Mouse (Mus musculus) myocyte (in vitro differentiated cells): ENCODE measurements around the gene Trim5. TPM values are rescaled to one million over a fixed set of nuclear protein-coding genes. Genes with fewer than 3 reads are reported as not detected.
"Not testable (repeated sequence)": the region's sequence is repeated elsewhere in the genome, so short reads cannot be mapped to it uniquely, and the experiment has no call there.

Experiments
- H3K27me3 ChIP-seq: one replicate; pipeline ENCODE4 v1.6.1; 2011; ENCODE audit not compliant: control insufficient read depth, insufficient read depth, insufficient read length
- H3K36me3 ChIP-seq: one replicate; pipeline ENCODE4 v1.6.1; 2011; ENCODE audit not compliant: control insufficient read depth, insufficient read depth
- H3K4me2 ChIP-seq: one replicate; pipeline ENCODE4 v1.6.1; 2011; ENCODE audit warnings: low read depth, control low read depth
- H3K4me3 ChIP-seq: one replicate; pipeline ENCODE4 v1.5.1; 2011; ENCODE audit warnings: mild to moderate bottlenecking, control low read depth, moderate library complexity
- H3K79me2 ChIP-seq: one replicate; pipeline ENCODE4 v1.6.1; 2011; ENCODE audit not compliant: control insufficient read depth, insufficient read depth
- H3ac ChIP-seq: one replicate; pipeline ENCODE4 v1.6.1; 2011; ENCODE audit not compliant: control insufficient read depth, insufficient read length
- CEBPB ChIP-seq: IDR thresholded peaks from 2 replicates; pipeline ENCODE4 v1.6.1; 2011; ENCODE audit warnings: mild to moderate bottlenecking, moderate library complexity; ENCODE audit not compliant: poor library complexity, insufficient read depth, severe bottlenecking
- E2F4 ChIP-seq: IDR thresholded peaks from one replicate; pipeline ENCODE4 v1.6.1; 2011; ENCODE audit warnings: mild to moderate bottlenecking, control low read depth, moderate library complexity; ENCODE audit not compliant: insufficient read depth
- MAX ChIP-seq: IDR thresholded peaks from one replicate; pipeline ENCODE4 v1.6.1; 2011; ENCODE audit warnings: low read depth, mild to moderate bottlenecking, control low read depth
- MYOD1 ChIP-seq, 3 experiments: IDR thresholded peaks; one replicate each; pipeline ENCODE4 v1.6.1; 2011; ENCODE audit warnings: control low read depth in 2 of 3, low read depth in 2 of 3, mild to moderate bottlenecking in 2 of 3, moderate library complexity in 1 of 3; ENCODE audit not compliant: insufficient read length in 2 of 3, control insufficient read depth in 1 of 3
- MYOG ChIP-seq, 3 experiments: IDR thresholded peaks; one replicate each; pipeline ENCODE4 v1.6.1; 2011; ENCODE audit warnings: control low read depth in 2 of 3, low read depth in 2 of 3, mild to moderate bottlenecking in 2 of 3; ENCODE audit not compliant: insufficient read length in 2 of 3, control insufficient read depth in 1 of 3, insufficient read depth in 1 of 3
- POLR2A ChIP-seq: IDR thresholded peaks from one replicate; pipeline ENCODE4 v1.6.1; 2011; ENCODE audit warnings: low read depth, mild to moderate bottlenecking, control low read depth, moderate library complexity; ENCODE audit not compliant: insufficient read length
- POLR2AphosphoS2 ChIP-seq: IDR thresholded peaks from one replicate; pipeline ENCODE4 v1.6.1; 2011; ENCODE audit warnings: low read depth, control low read depth; ENCODE audit not compliant: insufficient read length
- REST ChIP-seq: IDR thresholded peaks from one replicate; pipeline ENCODE4 v1.6.1; 2011; ENCODE audit warnings: mild to moderate bottlenecking, control low read depth, moderate library complexity; ENCODE audit not compliant: insufficient read depth, insufficient read length
- SRF ChIP-seq: IDR thresholded peaks from one replicate; pipeline ENCODE4 v1.6.1; 2011; ENCODE audit warnings: low read depth; ENCODE audit not compliant: control insufficient read depth, insufficient read length
- TCF12 ChIP-seq: IDR thresholded peaks from one replicate; pipeline ENCODE4 v1.6.1; 2011; ENCODE audit warnings: mild to moderate bottlenecking, control low read depth; ENCODE audit not compliant: poor library complexity, insufficient read depth, severe bottlenecking
- TCF3 ChIP-seq: IDR thresholded peaks from one replicate; pipeline ENCODE4 v1.6.1; 2011; ENCODE audit warnings: low read depth, control low read depth; ENCODE audit not compliant: insufficient read length
- USF1 ChIP-seq: IDR thresholded peaks from one replicate; pipeline ENCODE4 v1.6.1; 2011; ENCODE audit warnings: low read depth, mild to moderate bottlenecking, control low read depth, moderate library complexity
- polyA plus RNA-seq: library from polyadenylated mRNA; unstranded; fragments of >200 nt; fragmentation: generic; extraction: Trizol; gene quantifications from one replicate; pipeline ENCODE4 v1.2.1, GENCODE M21; 2012; ENCODE audit warnings: missing spikeins

Gene Trim5
- polyA plus RNA-seq, 1 experiment, result not detected

- no peak for TF ChIP-seq POLR2AphosphoS2
- TF ChIP-seq TCF12, result no peak
- no peak for TF ChIP-seq POLR2A
- TF ChIP-seq TCF3, result no peak
- TF ChIP-seq MYOG (IDR thresholded peaks at IDR 0.05; ENCODE audit: control insufficient read depth in 1 of 3, insufficient read depth in 1 of 3, insufficient read length in 2 of 3, low read depth in 2 of 3), result no peak
- no peak overlapping the region for H3ac ChIP-seq
- no peak overlapping the region for H3K4me2 ChIP-seq
- no peak overlapping the region for H3K4me3 ChIP-seq
- H3K27me3 ChIP-seq, result no peaks in the 10 kb centered on the region
- H3K79me2 ChIP-seq, result no peaks in the 10 kb centered on the region
- no peaks in the 10 kb centered on the region for H3K36me3 ChIP-seq
Observed at GRCm38 (mm10) chr7:104291638-104292400, 3.9 kb upstream of the Trim5 start.

- H3K36me3 ChIP-seq, result no peaks in the 10 kb centered on the region
- H3K27me3 ChIP-seq, result no peaks in the 10 kb centered on the region
- no peak overlapping the region for H3K4me3 ChIP-seq
- H3ac ChIP-seq, result no peak overlapping the region
- no peaks in the 10 kb centered on the region for H3K79me2 ChIP-seq
- TF ChIP-seq TCF3 (no peak), POLR2AphosphoS2 (no peak)
- no peak overlapping the region for H3K4me2 ChIP-seq
Observed at GRCm38 (mm10) chr7:104290641-104291040, 2.7 kb upstream of the Trim5 start.

- not testable (repeated sequence) for H3K4me3 ChIP-seq, H3K27me3 ChIP-seq, H3K36me3 ChIP-seq, H3ac ChIP-seq, H3K4me2 ChIP-seq, H3K79me2 ChIP-seq
Observed at GRCm38 (mm10) chr7:104279361-104279760, 8.5 kb downstream of the Trim5 start.

- not testable (repeated sequence) for H3K4me3 ChIP-seq, H3K4me2 ChIP-seq
Observed at GRCm38 (mm10) chr7:104265335-104265734, 22.6 kb downstream of the Trim5 start.

GRCm38 (mm10) chr7:104260380-104260779 lies 27.5 kb downstream of the Trim5 start:
- H3K4me2 ChIP-seq, H3K4me3 ChIP-seq, H3K27me3 ChIP-seq, H3K79me2 ChIP-seq, H3ac ChIP-seq, H3K36me3 ChIP-seq: not testable (repeated sequence)

More at GRCm38 (mm10) chr7:104265335-104265734, 22.6 kb downstream of the Trim5 start:
- not testable (repeated sequence) for H3K79me2 ChIP-seq, H3K36me3 ChIP-seq, H3K27me3 ChIP-seq, H3ac ChIP-seq

- H3K79me2 ChIP-seq, result no peaks in the 10 kb centered on the region
- H3K36me3 ChIP-seq, result no peaks in the 10 kb centered on the region
- no peak within 1 kb of the TSS for H3ac ChIP-seq
- TF ChIP-seq TCF12 (no peak), CEBPB (no peak), TCF3 (no peak), MYOD1 (IDR thresholded peaks at IDR 0.05; ENCODE audit: control insufficient read depth in 1 of 3, insufficient read length in 2 of 3, low read depth in 2 of 3) (no peak), SRF (no peak), MYOG (IDR thresholded peaks at IDR 0.05; ENCODE audit: control insufficient read depth in 1 of 3, insufficient read depth in 1 of 3, insufficient read length in 2 of 3, low read depth in 2 of 3) (no peak), REST (no peak), MAX (no peak), E2F4 (no peak), USF1 (no peak), POLR2A (no peak), POLR2AphosphoS2 (no peak)
- no peaks in the 10 kb centered on the region for H3K27me3 ChIP-seq
- H3K4me3 ChIP-seq, result peak within 1 kb of the TSS; percentile 21
- peak within 1 kb of the TSS; percentile 56 for H3K4me2 ChIP-seq
Observed at GRCm38 (mm10) chr7:104244287-104245181, 43.4 kb downstream of the Trim5 start, which contains the start of gene Trim34a. Gene Trim34a (plus strand): TSS chr7:104244457.
